Mouse (Mus musculus) hindbrain, embryonic 12.5 days (tissue): ENCODE measurements around the gene Klhl11. TPM values are rescaled to one million over a fixed set of nuclear protein-coding genes. Genes with fewer than 3 reads are reported as not detected.

Experiments used
- ATAC-seq: fragments of 200-750 bp; cut with Nextera tagmentation; 2 replicates; pipeline ENCODE4 v1.8.0; 2017; ENCODE audit warnings: moderate TSS enrichment; ENCODE audit not compliant: low FRiP score
- H3K27ac ChIP-seq: fragments of 300-500 bp; sonication (generic); 2 replicates; pipeline ENCODE4 v1.5.1; 2016; ENCODE audit warnings: mild to moderate bottlenecking
- H3K27me3 ChIP-seq: fragments of 300-500 bp; sonication (generic); 2 replicates; pipeline ENCODE4 v1.6.1; 2016; ENCODE audit warnings: mild to moderate bottlenecking
- H3K36me3 ChIP-seq: fragments of 300-500 bp; sonication (generic); 2 replicates; pipeline ENCODE4 v1.6.1; 2016; ENCODE audit warnings: mild to moderate bottlenecking
- H3K4me1 ChIP-seq: fragments of 300-500 bp; sonication (generic); 2 replicates; pipeline ENCODE4 v1.6.1; 2016
- H3K4me2 ChIP-seq: fragments of 300-500 bp; sonication (generic); replicated peaks from 2 replicates; pipeline ENCODE4 v1.6.1; 2016; ENCODE audit warnings: mild to moderate bottlenecking
- H3K4me3 ChIP-seq: fragments of 300-500 bp; sonication (generic); 2 replicates; pipeline ENCODE4 v1.5.1; 2016; ENCODE audit warnings: mild to moderate bottlenecking
- H3K9ac ChIP-seq: fragments of 300-500 bp; sonication (generic); 2 replicates; pipeline ENCODE4 v1.6.1; 2016; ENCODE audit warnings: mild to moderate bottlenecking, moderate library complexity
- H3K9me3 ChIP-seq: fragments of 300-500 bp; sonication (generic); replicated peaks from 2 replicates; pipeline ENCODE4 v1.6.1; 2016; ENCODE audit warnings: mild to moderate bottlenecking
- WGBS: fragments of 180-500 bp; shearing (Covaris S2); methylation state at CpG from one replicate; pipeline ENCODE4 v1.1.7; 2016; 5-methylcytosine and 5-hydroxymethylcytosine counted together
- polyA plus RNA-seq: library from polyadenylated mRNA; unstranded; fragments of >200 nt; fragmentation: Nextera tagmentation; extraction: Ambion mirVana; gene quantifications from 2 replicates; pipeline ENCODE4 v1.2.1, GENCODE M21; 2016

The Klhl11 gene
- polyA plus RNA-seq, 1 experiment from 2014 or later = 13.7 TPM

GRCm38 (mm10) chr11:100465229-100465792 is 7.2 kb downstream of the Klhl11 start:
- Histone ChIP-seq H3K4me3 (no peak overlapping the region), H3K36me3 (peaks cover 22% of the 10 kb centered on the region), H3K4me2 (no peak overlapping the region), H3K9me3 (no peaks in the 10 kb centered on the region), H3K27ac (no peak overlapping the region), H3K27me3 (no peaks in the 10 kb centered on the region), H3K4me1 (peaks cover 11% of the 10 kb centered on the region), H3K9ac (no peak overlapping the region)
- WGBS = 93% methylated on average over 1 of the region's 1 CpGs
- ATAC-seq = no peak

GRCm38 (mm10) chr11:100462699-100463098 is 9.8 kb downstream of the Klhl11 start:
- Histone ChIP-seq H3K27me3 (no peaks in the 10 kb centered on the region), H3K9ac (no peak overlapping the region), H3K36me3 (peaks cover 29% of the 10 kb centered on the region), H3K9me3 (no peaks in the 10 kb centered on the region), H3K4me2 (no peak overlapping the region), H3K4me1 (no peaks in the 10 kb centered on the region), H3K27ac (no peak overlapping the region), H3K4me3 (no peak overlapping the region)
- WGBS = 94% methylated on average over 10 of the region's 10 CpGs
- ATAC-seq = no peak

- H3K27ac ChIP-seq = no peak overlapping the region
- H3K27me3 ChIP-seq = no peaks in the 10 kb centered on the region
- H3K4me1 ChIP-seq = no peaks in the 10 kb centered on the region
- no peak overlapping the region for H3K4me3 ChIP-seq
- peaks cover 27% of the 10 kb centered on the region for H3K36me3 ChIP-seq
- WGBS = 93% methylated on average over 5 of the region's 5 CpGs
- ATAC-seq = no peak
- no peaks in the 10 kb centered on the region for H3K9me3 ChIP-seq
- no peak overlapping the region for H3K9ac ChIP-seq
- H3K4me2 ChIP-seq = no peak overlapping the region
Observed at GRCm38 (mm10) chr11:100457711-100458110, 14.8 kb downstream of the Klhl11 start.

GRCm38 (mm10) chr11:100457247-100457646 is 15.3 kb downstream of the Klhl11 start:
- Histone ChIP-seq H3K27me3 (no peaks in the 10 kb centered on the region), H3K36me3 (peaks cover 22% of the 10 kb centered on the region), H3K9me3 (no peaks in the 10 kb centered on the region), H3K27ac (no peak overlapping the region), H3K4me1 (no peaks in the 10 kb centered on the region), H3K4me3 (no peak overlapping the region), H3K4me2 (no peak overlapping the region), H3K9ac (no peak overlapping the region)
- no peak for ATAC-seq
- WGBS = 78% methylated on average over 4 of the region's 4 CpGs

- ATAC-seq = no peak
- peaks cover 11% of the 10 kb centered on the region for H3K4me1 ChIP-seq
- H3K9ac ChIP-seq = no peak overlapping the region
- H3K4me2 ChIP-seq = no peak overlapping the region
- WGBS = 86% methylated on average over 6 of the region's 6 CpGs
- H3K27ac ChIP-seq = no peak overlapping the region
- no peaks in the 10 kb centered on the region for H3K27me3 ChIP-seq
- no peak overlapping the region for H3K4me3 ChIP-seq
- no peaks in the 10 kb centered on the region for H3K9me3 ChIP-seq
- H3K36me3 ChIP-seq = peaks cover 3% of the 10 kb centered on the region; the same call in 1 of the 2 replicates
Observed at GRCm38 (mm10) chr11:100442625-100443024, 29.9 kb downstream of the Klhl11 start.

GRCm38 (mm10) chr11:100441797-100442196 is 30.7 kb downstream of the Klhl11 start, which contains the start of the genes Nt5c3b and Klhl10:
Gene Nt5c3b (minus strand): TSS chr11:100441808.
Gene Klhl10 (plus strand): TSS chr11:100441917.
- Histone ChIP-seq H3K4me3 (peak within 1 kb of the TSS; percentile 84), H3K36me3 (peaks cover 10% of the 10 kb centered on the region), H3K9ac (peak within 1 kb of the TSS; percentile 92), H3K4me2 (peak within 1 kb of the TSS; percentile 82), H3K27me3 (no peaks in the 10 kb centered on the region), H3K4me1 (peaks cover 11% of the 10 kb centered on the region), H3K27ac (peak within 1 kb of the TSS; percentile 60), H3K9me3 (no peaks in the 10 kb centered on the region)
- no peak for ATAC-seq
- WGBS = 88% methylated on average over 8 of the region's 8 CpGs

- Histone ChIP-seq H3K27me3 (no peaks in the 10 kb centered on the region), H3K4me3 (peak overlapping the region; percentile 84), H3K27ac (peak overlapping the region; percentile 60), H3K9ac (peak overlapping the region; percentile 92), H3K4me2 (peak overlapping the region; percentile 82), H3K9me3 (no peaks in the 10 kb centered on the region), H3K4me1 (peaks cover 11% of the 10 kb centered on the region), H3K36me3 (peaks cover 18% of the 10 kb centered on the region)
- WGBS = 1% methylated on average over 47 of the region's 52 CpGs
- peak; percentile 95 for ATAC-seq
Observed at GRCm38 (mm10) chr11:100440691-100441522, 31.6 kb downstream of the Klhl11 start.

- WGBS = 85% methylated on average over 1 of the region's 1 CpGs
- H3K4me1 ChIP-seq = peaks cover 11% of the 10 kb centered on the region
- no peak overlapping the region for H3K9ac ChIP-seq
- no peak overlapping the region for H3K4me2 ChIP-seq
- no peaks in the 10 kb centered on the region for H3K27me3 ChIP-seq
- H3K4me3 ChIP-seq = no peak overlapping the region
- no peaks in the 10 kb centered on the region for H3K9me3 ChIP-seq
- no peak overlapping the region for H3K27ac ChIP-seq
- H3K36me3 ChIP-seq = peaks cover 36% of the 10 kb centered on the region
- no peak for ATAC-seq
Observed at GRCm38 (mm10) chr11:100437901-100438300, 34.6 kb downstream of the Klhl11 start.

GRCm38 (mm10) chr11:100435678-100436246 is 36.8 kb downstream of the Klhl11 start:
- Histone ChIP-seq H3K4me3 (no peak overlapping the region), H3K27me3 (no peaks in the 10 kb centered on the region), H3K4me1 (peaks cover 7% of the 10 kb centered on the region; the same call in 1 of the 2 replicates), H3K9me3 (no peaks in the 10 kb centered on the region), H3K4me2 (no peak overlapping the region), H3K9ac (no peak overlapping the region), H3K27ac (no peak overlapping the region), H3K36me3 (peaks cover 40% of the 10 kb centered on the region)
- WGBS = 42% methylated on average over 9 of the region's 9 CpGs
- no peak for ATAC-seq

GRCm38 (mm10) chr11:100432002-100432401 is 40.5 kb downstream of the Klhl11 start:
- H3K27ac ChIP-seq = no peak overlapping the region
- no peak overlapping the region for H3K4me2 ChIP-seq
- H3K9ac ChIP-seq = no peak overlapping the region
- ATAC-seq = no peak
- H3K4me1 ChIP-seq = no peaks in the 10 kb centered on the region; the same call in 1 of the 2 replicates
- H3K9me3 ChIP-seq = no peaks in the 10 kb centered on the region
- 95% methylated on average over 5 of the region's 5 CpGs for WGBS
- no peak overlapping the region for H3K4me3 ChIP-seq
- H3K36me3 ChIP-seq = peaks cover 49% of the 10 kb centered on the region
- no peaks in the 10 kb centered on the region for H3K27me3 ChIP-seq

- Histone ChIP-seq H3K27me3 (no peaks in the 10 kb centered on the region), H3K27ac (no peak overlapping the region), H3K36me3 (peaks cover 32% of the 10 kb centered on the region), H3K4me2 (no peak overlapping the region), H3K9me3 (no peaks in the 10 kb centered on the region), H3K4me3 (no peak overlapping the region), H3K9ac (no peak overlapping the region), H3K4me1 (peaks cover 2% of the 10 kb centered on the region; the same call in 1 of the 2 replicates)
- 90% methylated on average over 7 of the region's 7 CpGs for WGBS
- ATAC-seq = no peak
Observed at GRCm38 (mm10) chr11:100430052-100430451, 42.5 kb downstream of the Klhl11 start.

GRCm38 (mm10) chr11:100428612-100429199 is 43.8 kb downstream of the Klhl11 start:
- 83% methylated on average over 9 of the region's 9 CpGs for WGBS
- Histone ChIP-seq H3K9ac (no peak overlapping the region), H3K27me3 (no peaks in the 10 kb centered on the region), H3K4me1 (peaks cover 3% of the 10 kb centered on the region), H3K36me3 (peaks cover 31% of the 10 kb centered on the region), H3K4me2 (no peak overlapping the region), H3K4me3 (no peak overlapping the region), H3K27ac (no peak overlapping the region), H3K9me3 (no peaks in the 10 kb centered on the region)
- no peak for ATAC-seq
